Mouse (Mus musculus) yolk sac, embryonic 10.5 days (tissue): ENCODE measurements around the gene Rapgefl1.

Source experiments
- DNase-seq: peaks from one replicate; pipeline ENCODE4 v3.0.0-alpha.2; 2017; ENCODE audit warnings: low spot score

Gene Rapgefl1

DNA sequence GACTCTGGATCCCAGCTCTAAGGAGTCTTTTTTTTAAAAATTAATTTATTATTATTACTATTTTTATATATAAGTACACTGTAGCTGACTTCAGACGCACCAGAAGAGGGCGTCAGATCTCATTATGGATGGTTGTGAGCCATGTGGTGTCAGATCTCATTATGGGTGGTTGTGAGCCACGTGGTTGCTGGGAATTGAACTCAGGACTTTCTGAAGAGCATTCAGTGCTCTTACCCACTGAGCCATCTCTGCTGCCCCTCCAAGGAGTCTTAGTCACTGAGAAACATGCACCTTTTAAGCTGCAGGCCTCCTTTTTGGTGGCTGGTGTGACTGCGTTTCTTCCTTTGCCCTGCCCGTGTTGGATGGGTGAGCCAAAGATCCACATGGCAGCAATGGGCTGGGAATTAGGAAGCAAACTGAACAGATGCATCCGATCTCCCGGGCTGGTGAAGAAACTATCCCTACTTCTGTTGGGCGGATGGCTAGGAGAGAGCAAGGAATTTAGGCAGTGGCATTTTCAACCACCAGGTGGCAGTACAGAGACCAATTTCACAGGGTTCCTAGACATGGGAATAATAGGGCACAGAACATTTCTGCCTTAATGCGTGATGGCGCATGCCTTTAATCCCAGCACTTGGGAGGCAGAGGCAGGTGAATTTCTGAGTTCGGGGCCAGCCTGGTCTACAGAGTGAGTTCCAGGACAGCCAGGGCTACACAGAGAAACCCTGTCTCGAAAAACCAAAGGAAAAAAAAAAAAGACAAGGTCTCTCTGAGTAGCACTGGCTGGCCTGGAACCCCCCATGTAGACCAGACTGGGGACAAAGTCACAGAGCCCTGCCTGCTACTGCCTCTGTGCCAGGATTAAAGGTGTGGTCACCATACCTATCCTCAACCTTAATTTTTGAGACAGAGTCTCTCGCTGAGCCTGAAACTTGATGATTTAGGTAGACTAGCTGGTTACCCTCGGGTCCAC lies 22.5 kb downstream of the Rapgefl1 start:
- peak; percentile 75 for DNase-seq

DNA sequence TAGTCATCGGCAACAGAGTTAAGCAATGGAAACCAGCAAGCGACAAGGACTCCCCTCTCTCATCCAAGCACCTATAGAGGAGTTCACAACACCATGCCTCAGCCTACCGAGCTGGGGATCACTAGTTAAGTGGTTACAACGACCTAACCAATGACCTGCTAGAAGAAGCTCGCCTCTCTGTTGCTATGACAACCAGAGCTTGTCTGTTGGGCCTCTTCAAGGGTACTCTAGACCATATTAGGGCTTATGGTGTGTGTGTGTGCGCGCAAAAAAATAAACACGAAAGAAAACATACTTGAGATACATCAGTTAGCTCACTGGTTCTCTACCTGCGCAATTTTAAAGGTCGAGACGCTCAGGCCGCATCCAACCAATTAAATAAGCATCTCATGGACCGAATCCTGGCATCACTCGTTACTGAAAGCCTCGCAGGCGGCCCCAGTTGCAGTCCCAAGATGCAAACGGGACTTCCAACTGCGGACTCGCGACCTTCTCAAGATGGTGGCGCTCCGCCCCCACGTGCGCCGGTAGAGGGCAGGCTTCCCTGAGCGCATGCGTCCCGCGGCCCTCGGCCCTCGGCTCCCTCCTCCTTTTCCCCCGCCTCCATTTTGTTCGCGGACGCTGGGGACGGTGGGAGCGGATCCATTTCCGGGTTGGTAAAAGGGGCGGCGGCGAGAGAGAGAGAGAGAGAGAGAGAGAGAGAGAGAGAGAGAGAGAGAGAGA lies 26.6 kb downstream of the Rapgefl1 start, which contains the start of gene Wipf2:
Gene Wipf2, plus strand, starts transcription at position 611 of the 723 bp plus-strand sequence.
- peak; percentile 95 for DNase-seq

DNA sequence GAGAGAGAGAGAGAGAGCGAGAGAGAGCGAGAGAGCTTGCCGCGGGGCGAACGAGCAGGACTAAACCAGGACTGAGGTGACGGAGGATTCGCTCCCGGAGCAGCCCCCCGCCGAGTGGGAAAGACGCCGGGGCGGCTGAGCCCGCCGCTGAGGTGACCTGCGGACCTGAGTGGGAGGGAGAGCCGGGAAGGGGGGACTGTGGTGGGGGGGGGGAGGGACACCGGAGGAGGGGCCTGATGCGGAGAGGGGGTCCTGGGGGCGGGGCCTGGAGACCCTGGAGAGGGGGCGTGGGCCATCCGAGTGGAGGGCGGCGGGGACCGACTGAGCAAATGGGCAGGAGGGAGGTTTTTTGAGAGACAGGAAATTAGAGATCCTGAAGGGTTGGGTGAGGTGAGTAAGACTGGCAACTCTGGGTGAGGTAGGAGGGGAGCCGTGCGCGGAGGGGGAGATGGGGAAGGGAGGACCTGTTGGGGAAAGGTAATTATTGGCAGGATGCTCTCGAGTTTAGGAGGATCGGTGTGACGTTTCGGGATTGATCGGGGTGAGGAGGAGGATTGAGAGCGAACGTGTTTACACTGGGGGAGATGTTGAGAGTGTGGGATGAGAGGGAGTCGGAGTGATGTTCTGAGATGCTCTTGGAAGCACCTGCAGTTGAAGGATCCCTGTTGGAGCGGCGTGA lies 27.3 kb downstream of the Rapgefl1 start:
- peak; percentile 83 for DNase-seq

DNA sequence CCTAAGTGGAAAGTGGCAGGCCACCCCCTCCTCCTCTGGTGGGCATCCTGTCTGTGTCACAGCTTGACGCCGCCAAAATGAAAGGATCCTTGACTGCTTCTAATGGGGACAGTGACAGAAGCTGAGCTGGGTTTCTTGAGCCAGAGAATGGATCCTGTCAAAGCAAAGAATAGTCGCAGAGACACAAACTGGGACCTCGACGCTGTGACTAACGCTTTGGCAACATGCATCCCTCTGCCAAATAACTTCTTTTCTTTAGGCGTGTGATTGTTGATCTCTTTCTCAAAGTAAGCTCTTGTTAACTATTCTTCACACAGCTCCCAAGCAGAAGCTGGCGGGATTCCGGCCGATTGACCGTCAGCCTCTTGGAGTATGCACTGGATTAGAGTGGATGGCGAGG lies 30.7 kb downstream of the Rapgefl1 start:
- no peak for DNase-seq

DNA sequence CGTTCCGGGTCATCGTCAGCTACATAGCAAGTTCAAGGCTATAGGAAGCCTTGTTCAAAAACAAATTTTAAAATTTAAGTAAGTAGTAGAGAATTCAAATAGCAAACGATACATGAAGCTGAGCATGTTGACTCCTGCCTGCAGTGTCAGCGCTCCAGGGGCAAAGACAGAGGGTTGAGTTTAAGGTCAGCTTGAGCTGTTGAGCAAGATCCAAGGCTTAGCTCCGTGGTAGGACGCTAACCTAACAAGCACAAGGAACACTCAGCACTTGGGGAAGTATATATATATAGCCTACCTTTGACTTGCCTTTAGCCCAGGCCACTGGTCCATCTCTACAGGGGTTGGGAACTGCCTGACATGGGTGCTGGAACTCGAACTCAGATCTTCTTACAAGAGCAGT lies 33.3 kb downstream of the Rapgefl1 start:
- peak; percentile 43 for DNase-seq

DNA sequence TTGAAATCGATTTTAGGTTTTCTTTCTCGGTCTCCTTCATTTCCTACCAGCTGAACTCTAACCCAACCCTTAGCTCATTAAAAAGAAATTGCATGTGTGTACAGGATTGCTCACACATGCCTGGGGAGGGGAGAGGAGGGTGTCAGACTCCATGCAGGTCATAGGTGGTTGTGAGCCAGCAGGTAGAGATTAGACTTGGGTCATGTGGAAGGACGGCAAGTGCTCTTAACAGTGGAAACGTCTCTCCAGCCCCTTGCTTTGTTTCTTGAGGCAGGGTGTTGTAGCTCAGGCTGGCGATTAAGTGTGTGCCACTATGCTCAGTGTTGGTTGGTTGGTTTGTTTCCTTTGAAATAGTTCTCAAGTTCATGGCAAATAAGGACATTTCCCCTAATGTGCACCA lies 34.2 kb downstream of the Rapgefl1 start:
- no peak for DNase-seq

DNA sequence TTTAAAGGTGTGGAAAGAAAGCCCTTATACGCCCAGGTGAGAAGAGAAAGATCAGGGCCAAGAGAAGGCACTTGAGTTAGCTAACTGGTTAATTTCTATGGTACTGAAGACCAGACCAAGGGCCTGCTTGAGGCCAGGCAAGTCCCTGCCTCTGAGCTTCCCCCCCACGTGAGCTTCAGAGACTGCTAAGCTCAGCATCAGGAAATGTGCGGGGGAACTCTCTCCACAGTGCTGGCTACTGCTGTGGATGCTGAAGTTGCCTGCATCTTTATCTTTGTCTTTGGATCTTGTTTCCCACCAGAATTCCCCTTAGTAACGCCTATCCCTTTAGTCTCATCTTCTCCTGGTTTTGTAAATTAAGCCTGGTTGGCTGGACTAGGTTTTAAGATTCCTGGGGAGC lies 34.8 kb downstream of the Rapgefl1 start:
- no peak for DNase-seq

DNA sequence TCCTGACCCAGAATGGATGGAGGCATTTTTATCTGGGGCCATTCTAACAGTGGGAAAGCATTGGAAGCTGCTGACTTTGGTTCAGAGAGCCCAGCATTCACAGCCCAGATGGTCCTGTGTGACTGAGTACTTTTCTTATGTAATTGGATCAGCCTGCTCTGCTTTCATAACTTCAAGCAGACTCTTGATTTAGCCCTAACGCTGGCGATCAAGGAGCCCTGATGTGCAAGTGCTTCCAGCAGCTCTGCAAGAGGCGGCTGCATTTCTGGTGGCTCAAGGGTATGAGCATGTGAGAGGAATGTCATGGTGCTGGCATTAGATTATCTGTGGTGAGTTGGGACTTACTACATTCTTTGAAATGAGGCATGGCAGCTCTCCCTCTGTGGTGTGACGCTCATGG lies 35.5 kb downstream of the Rapgefl1 start:
- DNase-seq: no peak

DNA sequence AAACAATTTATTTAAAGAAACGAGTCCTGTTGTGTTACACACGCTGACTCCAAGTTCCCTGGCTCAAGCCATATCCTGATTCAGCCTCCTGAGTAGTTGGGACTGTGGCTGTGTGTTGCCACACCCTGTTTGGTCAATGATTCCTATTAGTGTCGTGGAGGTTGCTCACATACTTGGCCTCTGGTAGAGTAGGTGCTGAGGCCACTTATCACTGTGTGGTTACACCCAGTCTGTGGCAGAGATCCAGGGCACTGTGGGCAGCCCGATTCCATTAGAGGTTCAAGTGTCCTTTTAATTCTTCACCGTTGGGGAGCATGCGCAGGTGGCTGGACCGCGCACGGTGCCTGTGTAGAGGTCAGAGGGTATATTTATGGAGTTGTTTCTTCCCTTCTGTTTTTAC lies 37.3 kb downstream of the Rapgefl1 start:
- DNase-seq: peak; percentile 21

DNA sequence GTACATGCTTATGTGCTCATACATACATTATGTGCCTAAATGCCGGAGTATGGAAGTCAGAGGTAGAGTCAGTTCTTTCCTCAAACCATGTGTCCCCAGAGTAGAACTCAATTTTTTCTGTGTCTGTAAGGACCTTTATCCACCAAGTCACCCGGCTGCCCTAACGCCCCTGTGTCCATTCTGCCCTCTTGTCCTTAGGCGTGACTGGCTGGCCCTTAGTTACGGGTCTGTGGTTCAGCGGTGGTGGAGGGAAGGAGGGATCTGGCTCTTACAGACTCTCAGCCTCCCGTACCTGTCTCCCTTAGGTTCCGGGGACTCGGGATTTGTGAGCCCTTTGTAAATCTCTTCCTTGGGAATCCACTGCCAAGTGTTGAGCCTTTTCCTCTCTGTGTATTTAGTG lies 40.4 kb downstream of the Rapgefl1 start:
- peak; percentile 32 for DNase-seq

DNA sequence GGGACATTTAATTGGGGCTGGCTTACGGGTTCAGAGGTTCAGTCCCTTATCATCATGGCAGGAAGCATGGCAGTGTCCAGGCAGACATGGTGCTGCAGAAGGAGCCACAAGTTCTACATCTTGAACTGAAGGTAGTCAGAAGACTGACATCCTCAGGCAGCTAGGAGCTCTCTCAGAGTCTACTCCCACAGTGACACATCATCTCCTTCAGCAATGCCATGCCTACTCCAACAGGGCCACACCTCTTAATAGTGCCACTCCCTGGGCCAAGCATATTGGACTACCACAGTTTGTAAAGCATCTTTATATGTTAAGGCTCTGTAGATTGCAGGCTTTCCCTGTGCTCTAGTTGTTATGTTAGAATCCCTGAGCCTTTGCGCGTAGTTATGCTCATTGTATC lies 51.1 kb downstream of the Rapgefl1 start:
- DNase-seq: no peak

DNA sequence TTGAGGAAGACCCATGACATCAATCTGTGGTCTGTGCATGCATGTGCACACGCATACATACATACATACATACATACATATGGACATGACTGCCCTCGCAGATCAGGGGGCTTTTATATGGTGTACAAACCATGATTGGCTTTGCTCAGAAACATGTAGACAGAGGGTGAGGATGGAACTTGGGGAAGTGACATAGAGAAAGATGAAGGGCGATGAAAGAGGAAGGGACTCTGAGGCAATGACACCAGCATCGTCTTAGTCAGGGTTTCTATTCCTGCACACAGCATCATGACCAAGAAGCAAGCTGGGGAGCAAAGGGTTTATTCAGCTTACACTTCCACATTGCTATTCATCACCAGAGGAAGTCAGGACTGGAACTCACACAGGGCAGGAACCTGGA lies 52.5 kb downstream of the Rapgefl1 start:
- no peak for DNase-seq

DNA sequence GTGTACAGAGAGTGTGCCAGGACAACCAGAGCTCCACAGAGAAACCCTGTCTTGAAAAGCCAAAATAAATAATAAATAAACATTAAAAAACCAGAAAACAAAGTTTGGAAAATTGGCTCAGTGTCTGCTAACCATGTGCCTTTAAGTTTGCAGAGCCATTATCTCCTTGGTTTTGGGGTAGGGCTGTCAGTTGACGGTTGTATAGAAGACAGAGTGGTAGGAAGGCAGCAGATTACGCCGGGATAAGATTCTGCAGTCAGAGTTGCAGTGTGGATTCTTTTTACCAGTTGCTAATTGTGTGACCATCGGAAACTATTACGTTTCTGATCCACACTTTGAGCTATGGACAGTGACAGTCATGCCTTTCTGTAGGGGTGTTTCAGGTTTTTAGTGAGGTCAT lies 53.4 kb downstream of the Rapgefl1 start:
- no peak for DNase-seq

DNA sequence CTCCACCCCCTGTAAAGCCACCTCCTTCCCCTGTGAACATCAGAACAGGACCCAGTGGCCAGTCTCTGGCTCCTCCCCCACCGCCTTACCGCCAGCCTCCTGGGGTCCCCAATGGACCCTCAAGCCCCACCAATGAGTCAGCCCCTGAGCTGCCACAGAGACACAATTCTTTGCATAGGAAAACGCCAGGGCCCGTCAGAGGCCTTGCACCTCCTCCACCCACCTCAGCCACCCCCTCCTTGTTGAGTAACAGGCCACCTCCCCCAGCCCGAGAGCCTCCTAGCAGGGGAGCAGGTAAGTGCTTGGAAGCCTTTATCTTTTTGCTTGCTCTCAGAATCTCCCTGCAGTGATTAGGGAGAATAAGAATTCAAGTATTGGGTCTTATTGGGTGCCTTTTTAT lies 55.8 kb downstream of the Rapgefl1 start:
- no peak for DNase-seq

DNA sequence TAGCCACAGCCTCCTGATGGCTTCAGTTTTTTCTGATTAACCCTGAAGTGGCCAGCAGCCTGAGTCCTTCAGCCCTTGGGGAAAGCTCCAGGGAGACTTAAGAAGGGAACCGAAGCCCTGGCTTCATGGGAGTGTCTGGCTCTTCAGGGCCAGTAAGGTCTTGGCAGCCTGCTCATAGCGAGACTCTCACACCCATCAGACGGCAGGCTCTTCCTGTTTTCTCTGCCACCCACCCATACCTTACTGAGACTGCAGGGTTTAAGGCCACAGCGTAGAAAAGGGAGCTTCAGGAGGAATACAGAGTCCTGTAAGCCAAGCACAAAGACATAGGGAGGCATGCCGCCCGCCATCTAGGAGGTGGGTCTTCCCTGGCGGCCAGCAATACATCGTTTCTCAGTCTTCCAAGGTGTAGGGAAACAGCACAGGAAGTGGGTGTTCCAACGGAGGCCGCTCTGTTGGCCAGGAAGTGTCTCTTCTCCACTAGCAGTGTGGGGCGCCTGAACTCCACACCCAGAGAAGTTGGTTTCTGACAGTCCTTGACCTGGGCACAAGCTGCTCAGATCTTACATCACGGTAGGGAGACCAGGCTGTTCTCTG lies 64.0 kb downstream of the Rapgefl1 start:
- DNase-seq: no peak

DNA sequence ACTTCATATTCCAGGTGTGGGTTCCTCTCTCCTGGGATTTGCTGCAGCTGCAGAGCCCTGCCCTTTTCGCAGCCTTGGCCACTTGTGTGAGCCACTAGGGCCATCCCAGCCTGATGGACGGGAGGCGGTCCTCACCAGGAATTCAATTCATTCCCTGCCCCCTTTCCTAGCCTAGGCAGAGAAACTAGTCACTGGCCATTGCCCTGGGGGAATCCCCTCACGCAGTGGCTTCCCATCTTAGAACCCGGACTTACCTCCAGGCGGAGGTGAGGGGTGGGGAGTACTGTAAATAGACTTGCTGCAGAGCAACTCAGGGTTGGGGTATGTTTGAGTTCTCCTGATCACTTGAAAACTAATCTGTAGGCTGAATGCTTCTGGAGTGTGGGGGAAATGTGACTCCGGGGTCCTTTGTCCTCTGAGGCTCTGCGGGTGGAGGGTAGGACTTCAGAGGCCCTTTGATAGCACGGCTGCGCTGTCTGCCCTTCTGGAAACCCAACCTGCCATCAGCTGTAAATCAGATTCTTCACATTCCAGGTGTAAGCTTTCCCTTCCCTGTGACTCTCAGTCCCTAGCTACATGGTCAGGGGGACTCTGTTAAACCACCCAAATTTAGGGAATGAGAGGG lies 66.1 kb downstream of the Rapgefl1 start:
- DNase-seq: peak; percentile 46
